Mouse (Mus musculus) heart, postnatal 0 days (tissue): ENCODE data around the gene Gldc.
"Not testable (repeated sequence)": the region's sequence is repeated elsewhere in the genome, so short reads cannot be mapped to it uniquely, and the experiment has no call there.

ENCODE experiments used
- CTCF ChIP-seq: IDR thresholded peaks from 2 replicates; pipeline ENCODE4 v1.5.1; 2016; ENCODE audit warnings: antibody characterized with exemption, control low read depth, low read depth
- EP300 ChIP-seq: IDR thresholded peaks from 2 replicates; pipeline ENCODE4 v1.6.1; 2016; ENCODE audit warnings: antibody characterized with exemption, low read depth

DNA sequence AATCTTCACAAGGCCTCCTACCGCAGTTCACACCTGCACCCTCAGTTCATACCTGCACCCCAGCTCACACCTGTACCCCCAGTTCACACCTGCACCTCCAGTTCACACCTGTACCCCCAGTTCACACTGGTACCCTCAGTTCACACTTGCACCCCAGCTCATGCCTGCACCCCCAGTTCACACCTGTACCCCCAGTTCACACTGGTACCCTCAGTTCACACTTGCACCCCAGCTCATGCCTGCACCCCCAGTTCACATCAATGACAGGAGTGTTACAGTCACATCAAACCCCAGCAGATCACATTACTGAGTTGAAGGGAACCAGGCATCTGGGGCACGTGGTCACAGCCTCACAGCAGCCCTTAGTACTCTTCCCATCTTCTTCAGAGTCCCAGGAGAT lies 40.5 kb upstream of the Gldc start:
- TF ChIP-seq EP300, CTCF: not testable (repeated sequence)
